Mouse (Mus musculus) MEL (cell line): ENCODE measurements at regions not wholly inside any gene's neighbourhood (a gene's known extent, or its start where the extent isn't known, plus 50 kb on each side); places are given as distances from the start of the nearest gene placed in this dataset.

Experiments
- DNase-seq: peaks from one replicate; pipeline ENCODE4 v3.0.0; 2011; ENCODE audit warnings: low read depth, low spot score
- H3K27ac ChIP-seq: 2 replicates; pipeline ENCODE4 v1.5.1; 2012; ENCODE audit warnings: low read depth, mild to moderate bottlenecking, control low read depth, low read length, moderate library complexity; ENCODE audit not compliant: control insufficient read depth
- H3K27me3 ChIP-seq, 2 experiments: fragments of 150-350 bp in 1 of 2; sonication (generic) in 1 of 2; 2 replicates each; pipeline ENCODE4 v1.6.1; 2012; ENCODE audit warnings: low read length in 2 of 2, mild to moderate bottlenecking in 2 of 2, improper control_type of control experiment in 1 of 2, moderate library complexity in 1 of 2; ENCODE audit not compliant: insufficient read depth in 2 of 2, control insufficient read depth in 1 of 2
- H3K36me3 ChIP-seq, 2 experiments: 2 replicates each; pipeline ENCODE4 v1.6.1; 2012 to 2014; ENCODE audit warnings: low read length in 2 of 2, improper control_type of control experiment in 1 of 2, inconsistent platforms in 1 of 2, mild to moderate bottlenecking in 1 of 2; ENCODE audit not compliant: insufficient read depth in 2 of 2, control insufficient read depth in 1 of 2
- H3K4me1 ChIP-seq, 2 experiments: fragments of 150-350 bp in 1 of 2; sonication (generic) in 1 of 2; 2 replicates each; pipeline ENCODE4 v1.6.1; 2012; ENCODE audit warnings: low read length in 2 of 2, improper control_type of control experiment in 1 of 2, mild to moderate bottlenecking in 1 of 2; ENCODE audit not compliant: insufficient read depth in 2 of 2, control insufficient read depth in 1 of 2
- H3K4me3 ChIP-seq, 2 experiments: fragments of 150-350 bp in 1 of 2; sonication (generic) in 1 of 2; 2 replicates each; pipeline ENCODE4 v1.5.1; 2012; ENCODE audit warnings: low read depth in 2 of 2, low read length in 2 of 2, mild to moderate bottlenecking in 2 of 2, moderate library complexity in 2 of 2, control low read depth in 1 of 2, improper control_type of control experiment in 1 of 2; ENCODE audit not compliant: control insufficient read depth in 1 of 2, insufficient read depth in 1 of 2
- H3K79me2 ChIP-seq: 2 replicates; pipeline ENCODE4 v1.6.1; 2012; ENCODE audit warnings: mild to moderate bottlenecking, low read length, moderate library complexity; ENCODE audit not compliant: control insufficient read depth, poor library complexity, insufficient read depth
- H3K9ac ChIP-seq: 2 replicates; pipeline ENCODE4 v1.6.1; 2012; ENCODE audit warnings: low read depth, mild to moderate bottlenecking, control low read depth, low read length, moderate library complexity; ENCODE audit not compliant: control insufficient read depth, poor library complexity, severe bottlenecking
- H3K9me3 ChIP-seq: fragments of 150-350 bp; sonication (generic); replicated peaks from 2 replicates; pipeline ENCODE4 v1.6.1; 2012; ENCODE audit warnings: mild to moderate bottlenecking, low read length, improper control_type of control experiment, moderate library complexity; ENCODE audit not compliant: insufficient read depth
- BHLHE40 ChIP-seq: IDR thresholded peaks from 2 replicates; pipeline ENCODE4 v1.6.1; 2012; ENCODE audit warnings: low read depth, mild to moderate bottlenecking, inconsistent platforms, low read length, improper control_type of control experiment, borderline replicate concordance
- CHD1 ChIP-seq: IDR thresholded peaks from 2 replicates; pipeline ENCODE4 v1.6.1; 2012; ENCODE audit warnings: low read depth, mild to moderate bottlenecking, inconsistent platforms, low read length, improper control_type of control experiment
- CHD2 ChIP-seq: IDR thresholded peaks from 2 replicates; pipeline ENCODE4 v1.6.1; 2011; ENCODE audit warnings: low read length, improper control_type of control experiment
- CTCF ChIP-seq, 3 experiments: IDR thresholded peaks in 2 of 3; conservative IDR thresholded peaks in 1 of 3; 2 replicates each; pipeline ENCODE4 v1.5.1; 2011 to 2012; ENCODE audit warnings: low read length in 3 of 3, low read depth in 2 of 3, mild to moderate bottlenecking in 2 of 3, improper control_type of control experiment in 1 of 3, inconsistent platforms in 1 of 3, mixed read lengths in 1 of 3, moderate library complexity in 1 of 3; ENCODE audit not compliant: control insufficient read depth in 1 of 3, insufficient read depth in 1 of 3, poor library complexity in 1 of 3, severe bottlenecking in 1 of 3
- ELF1 ChIP-seq: IDR thresholded peaks from 2 replicates; pipeline ENCODE4 v1.6.1; 2014; ENCODE audit warnings: low read depth, mild to moderate bottlenecking, inconsistent platforms, low read length, improper control_type of control experiment, moderate library complexity
- EP300 ChIP-seq, 2 experiments: IDR thresholded peaks; 2 replicates each; pipeline ENCODE4 v1.6.1; 2011; ENCODE audit warnings: improper control_type of control experiment in 2 of 2, low read length in 2 of 2, low read depth in 1 of 2, mild to moderate bottlenecking in 1 of 2
- ETS1 ChIP-seq: IDR thresholded peaks from 2 replicates; pipeline ENCODE4 v1.6.1; 2012; ENCODE audit warnings: low read depth, mild to moderate bottlenecking, inconsistent platforms, low read length, improper control_type of control experiment, moderate library complexity
- GABPA ChIP-seq: IDR thresholded peaks from 2 replicates; pipeline ENCODE4 v1.6.1; 2012; ENCODE audit warnings: low read depth, mild to moderate bottlenecking, inconsistent platforms, low read length, improper control_type of control experiment, moderate library complexity
- HCFC1 ChIP-seq: IDR thresholded peaks from 2 replicates; pipeline ENCODE4 v1.6.1; 2012; ENCODE audit warnings: low read depth, mild to moderate bottlenecking, inconsistent platforms, low read length, improper control_type of control experiment, moderate library complexity
- KAT2A ChIP-seq: conservative IDR thresholded peaks from 2 replicates; pipeline ENCODE4 v1.6.1; 2012; ENCODE audit warnings: low read depth, low read length, improper control_type of control experiment, inconsistent platforms
- MAFK ChIP-seq: IDR thresholded peaks from 2 replicates; pipeline ENCODE4 v1.6.1; 2011; ENCODE audit warnings: low read depth, mild to moderate bottlenecking, low read length, improper control_type of control experiment, borderline replicate concordance
- MAX ChIP-seq: IDR thresholded peaks from 2 replicates; pipeline ENCODE4 v1.6.1; 2011; ENCODE audit warnings: low read length, improper control_type of control experiment
- MAZ ChIP-seq: IDR thresholded peaks from 2 replicates; pipeline ENCODE4 v1.6.1; 2012; ENCODE audit warnings: low read depth, mild to moderate bottlenecking, inconsistent platforms, low read length, improper control_type of control experiment
- MXI1 ChIP-seq: IDR thresholded peaks from 2 replicates; pipeline ENCODE4 v1.6.1; 2011; ENCODE audit warnings: mild to moderate bottlenecking, low read depth, low read length, improper control_type of control experiment
- MYB ChIP-seq: IDR thresholded peaks from 2 replicates; pipeline ENCODE4 v1.6.1; 2011; ENCODE audit warnings: mild to moderate bottlenecking, low read depth, low read length, improper control_type of control experiment
- MYC ChIP-seq: IDR thresholded peaks from 2 replicates; pipeline ENCODE4 v1.6.1; 2011; ENCODE audit warnings: low read depth, mild to moderate bottlenecking, low read length, improper control_type of control experiment, moderate library complexity
- NRF1 ChIP-seq: IDR thresholded peaks from 2 replicates; pipeline ENCODE4 v1.6.1; 2014; ENCODE audit warnings: low read depth, mild to moderate bottlenecking, inconsistent platforms, low read length, improper control_type of control experiment, moderate library complexity; ENCODE audit not compliant: poor library complexity, insufficient read depth, severe bottlenecking
- POLR2AphosphoS2 ChIP-seq: IDR thresholded peaks from 2 replicates; pipeline ENCODE4 v1.6.1; 2011; ENCODE audit warnings: low read length, improper control_type of control experiment
- POLR2AphosphoS5 ChIP-seq: IDR thresholded peaks from 2 replicates; pipeline ENCODE4 v1.6.1; 2012; ENCODE audit warnings: low read depth, borderline replicate concordance, mild to moderate bottlenecking, inconsistent platforms, low read length, moderate library complexity, mixed read lengths
- RAD21 ChIP-seq: IDR thresholded peaks from 2 replicates; pipeline ENCODE4 v1.6.1; 2011; ENCODE audit warnings: mild to moderate bottlenecking, low read depth, low read length, improper control_type of control experiment
- RCOR1 ChIP-seq: IDR thresholded peaks from 2 replicates; pipeline ENCODE4 v1.6.1; 2012; ENCODE audit warnings: low read depth, mild to moderate bottlenecking, inconsistent platforms, low read length, improper control_type of control experiment
- SMC3 ChIP-seq: IDR thresholded peaks from 2 replicates; pipeline ENCODE4 v1.6.1; 2011; ENCODE audit warnings: low read depth, low read length, improper control_type of control experiment
- TAL1 ChIP-seq: IDR thresholded peaks from 2 replicates; pipeline ENCODE4 v1.6.1; 2012; ENCODE audit warnings: mild to moderate bottlenecking, inconsistent platforms, low read length, moderate library complexity, mixed read lengths
- TCF12 ChIP-seq: IDR thresholded peaks from 2 replicates; pipeline ENCODE4 v1.6.1; 2014; ENCODE audit warnings: low read depth, mild to moderate bottlenecking, inconsistent platforms, low read length, improper control_type of control experiment, moderate library complexity
- UBTF ChIP-seq: IDR thresholded peaks from 2 replicates; pipeline ENCODE4 v1.6.1; 2012; ENCODE audit warnings: low read depth, mild to moderate bottlenecking, inconsistent platforms, low read length, improper control_type of control experiment, moderate library complexity, borderline replicate concordance; ENCODE audit not compliant: insufficient read depth
- ZC3H11A ChIP-seq: IDR thresholded peaks from 2 replicates; pipeline ENCODE4 v1.6.1; 2012; ENCODE audit warnings: low read depth, mild to moderate bottlenecking, inconsistent platforms, low read length, improper control_type of control experiment
- ZMIZ1 ChIP-seq: IDR thresholded peaks from 2 replicates; pipeline ENCODE4 v1.6.1; 2012; ENCODE audit warnings: low read depth, mild to moderate bottlenecking, inconsistent platforms, low read length, improper control_type of control experiment, moderate library complexity

- H3K9me3 ChIP-seq, result no peaks in the 10 kb centered on the region
- H3K4me3 ChIP-seq, result no peak overlapping the region
- DNase-seq, result no peak
- TF ChIP-seq BHLHE40 (no peak), EP300 (IDR thresholded peaks at IDR 0.05; ENCODE audit: low read depth in 1 of 2, low read length in 2 of 2) (no peak), MXI1 (no peak), ZC3H11A (no peak), CHD2 (no peak), ETS1 (no peak), GABPA (no peak), MAZ (no peak), SMC3 (no peak), CTCF (IDR thresholded peaks at IDR 0.05 in 2 of 3, conservative IDR thresholded peaks at IDR 0.05 in 1 of 3; ENCODE audit: control insufficient read depth in 1 of 3, insufficient read depth in 1 of 3, low read depth in 2 of 3, low read length in 3 of 3, poor library complexity in 1 of 3, severe bottlenecking in 1 of 3) (no peak), POLR2AphosphoS5 (no peak)
- H3K27ac ChIP-seq, result no peak overlapping the region
- no peaks in the 10 kb centered on the region for H3K4me1 ChIP-seq
- no peak overlapping the region for H3K9ac ChIP-seq
- no peaks in the 10 kb centered on the region for H3K27me3 ChIP-seq
- H3K79me2 ChIP-seq, result no peaks in the 10 kb centered on the region
- H3K36me3 ChIP-seq, result no peaks in the 10 kb centered on the region
Observed at GRCm38 (mm10) chr8:96068306-96068705, 180.0 kb upstream of the Got2 start.

DNA sequence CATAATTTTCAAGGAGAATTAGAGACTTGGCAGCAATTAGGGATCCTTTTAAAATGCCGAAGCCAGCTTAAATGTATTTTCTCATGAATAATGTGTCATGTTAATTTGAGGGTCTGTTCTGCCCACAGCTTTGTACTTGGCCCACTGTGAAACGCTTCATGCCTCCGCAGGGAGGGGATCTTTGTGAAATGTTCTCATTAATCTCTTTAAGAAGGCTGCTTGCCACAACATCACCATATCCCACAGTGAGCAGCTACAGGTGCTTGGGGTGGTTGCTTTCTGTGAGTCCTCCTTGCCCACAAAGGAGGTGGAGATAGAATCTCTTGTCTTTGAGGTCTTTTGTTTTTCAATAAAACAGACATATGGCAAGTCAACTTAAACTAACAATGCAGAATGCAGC is 159.3 kb upstream of the Got2 start:
- H3K27me3 ChIP-seq, result no peaks in the 10 kb centered on the region
- H3K9me3 ChIP-seq, result no peaks in the 10 kb centered on the region
- H3K36me3 ChIP-seq, result no peaks in the 10 kb centered on the region
- no peaks in the 10 kb centered on the region for H3K4me1 ChIP-seq
- H3K4me3 ChIP-seq, result no peak overlapping the region
- TF ChIP-seq HCFC1 (no peak), ZMIZ1 (no peak), ELF1 (no peak), CHD1 (no peak), BHLHE40 (no peak), MAX (no peak), KAT2A (no peak), EP300 (IDR thresholded peaks at IDR 0.05; ENCODE audit: low read depth in 1 of 2, low read length in 2 of 2) (no peak), UBTF (no peak), MYC (no peak), NRF1 (no peak), RCOR1 (no peak), RAD21 (no peak), MYB (no peak), POLR2AphosphoS2 (no peak), MAFK (no peak), SMC3 (no peak), TAL1 (no peak), TCF12 (no peak)
- H3K79me2 ChIP-seq, result no peaks in the 10 kb centered on the region
- no peak overlapping the region for H3K9ac ChIP-seq
- DNase-seq, result no peak
- no peak overlapping the region for H3K27ac ChIP-seq
